Comparison of ENCODE assay signal across 17 mouse cellular contexts in the genomic region with DNA sequence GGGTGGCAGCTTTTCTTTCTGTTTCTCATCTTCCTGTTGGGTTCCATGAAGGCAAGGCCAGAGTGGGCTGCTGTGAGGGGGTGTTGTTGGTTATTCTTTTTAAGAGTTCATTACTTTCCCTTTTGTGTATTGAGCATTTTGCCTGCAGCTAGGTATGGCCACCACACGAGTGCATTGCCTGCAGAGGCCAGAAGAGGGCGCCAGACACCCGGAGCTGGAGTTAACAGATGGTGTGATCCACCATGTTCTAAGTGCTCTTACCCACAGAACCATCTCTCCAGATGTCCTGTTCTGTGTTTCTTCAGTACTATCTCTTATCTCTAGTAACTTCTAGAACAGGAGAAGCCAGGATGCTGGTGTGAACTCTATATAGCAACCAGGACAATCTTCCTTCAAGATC.
DNase-seq lines count a peak whose midpoint lies in the region; ATAC-seq and TF ChIP-seq lines count a peak whose summit lies in the region.
"Had no signal": no experiment of that assay in that cellular context is flagged by ENCODE, and none has a peak within 500 bp of the region (broad histone marks: within the 10 kb centered on the region; RNA-seq: fewer than 3 reads in every experiment).

No protein-coding gene starts in this region.

- no peak for TF ChIP-seq EP300 in heart, adult 2 months (IDR thresholded peaks at IDR 0.05; ENCODE audit: insufficient read depth, low read depth, low read length)
- no peak for TF ChIP-seq EP300 in stomach, postnatal 0 days (optimal IDR thresholded peaks at IDR 0.05)

- ATAC-seq in lung, embryonic 14.5 days (ENCODE audit: insufficient read depth) = no peak
- no peak for ATAC-seq in stomach, postnatal 0 days (ENCODE audit: low FRiP score, low TSS enrichment)
- no peak for ATAC-seq in megakaryocyte, adult 5-6 weeks (ENCODE audit: poor library complexity, severe bottlenecking)
- ATAC-seq: forebrain, embryonic 14.5 days had no signal

- no peaks in the 10 kb centered on the region for H3K4me1 ChIP-seq in heart, adult 2 months (ENCODE audit: control insufficient read depth, insufficient read depth, low read length)
- H3K4me1 ChIP-seq in lung, embryonic 14.5 days (ENCODE audit: insufficient read depth) = no peaks in the 10 kb centered on the region
- H3K4me1 ChIP-seq in lung, adult 2 months (ENCODE audit: control insufficient read depth, insufficient read depth, low read length) = no peaks in the 10 kb centered on the region
- H3K4me1 ChIP-seq in ES-E14 (ENCODE audit: control insufficient read depth in 2 of 2, insufficient read depth in 2 of 2, low read length in 2 of 2, poor library complexity in 1 of 2) = no peaks in the 10 kb centered on the region
- H3K4me1 ChIP-seq in stomach, postnatal 0 days (replicated peaks; ENCODE audit: control insufficient read depth, insufficient read depth) = no peaks in the 10 kb centered on the region
- H3K4me1 ChIP-seq: limb, embryonic 13.5 days; midbrain, embryonic 12.5 days; stomach, embryonic 15.5 days had no signal

- TF ChIP-seq CTCF in heart, adult 2 months (IDR thresholded peaks at IDR 0.05) = peak; percentile 49
- TF ChIP-seq CTCF in lung, embryonic 14.5 days (IDR thresholded peaks at IDR 0.05; ENCODE audit: low read depth) = peak; percentile 41; the same call in 1 of the 2 replicates
- TF ChIP-seq CTCF in lung, adult 2 months (IDR thresholded peaks at IDR 0.05; ENCODE audit: insufficient read depth, low read length) = no peak
- TF ChIP-seq CTCF in stomach, postnatal 0 days (IDR thresholded peaks at IDR 0.05; ENCODE audit: low read depth) = peak; percentile 40

- H3K4me3 ChIP-seq in heart, adult 2 months = no peak overlapping the region
- H3K4me3 ChIP-seq in lung, embryonic 14.5 days (ENCODE audit: low read depth, low read length) = no peak overlapping the region
- H3K4me3 ChIP-seq in lung, adult 2 months (replicated peaks; ENCODE audit: extremely low read depth, low read depth, low read length) = no peak overlapping the region
- no peak overlapping the region for H3K4me3 ChIP-seq in ES-E14 (ENCODE audit: insufficient read depth in 1 of 2, low read depth in 1 of 2, low read length in 2 of 2, poor library complexity in 1 of 2, severe bottlenecking in 1 of 2)
- no peak overlapping the region for H3K4me3 ChIP-seq in stomach, postnatal 0 days (ENCODE audit: low read depth, low read length)
- H3K4me3 ChIP-seq: limb, embryonic 13.5 days; midbrain, embryonic 12.5 days; stomach, embryonic 15.5 days had no signal

- no peaks in the 10 kb centered on the region for H3K27me3 ChIP-seq in heart, adult 2 months (ENCODE audit: control insufficient read depth, insufficient read depth, low read length)
- no peaks in the 10 kb centered on the region for H3K27me3 ChIP-seq in lung, embryonic 14.5 days (ENCODE audit: insufficient read depth, low read length)
- H3K27me3 ChIP-seq in stomach, postnatal 0 days (ENCODE audit: control insufficient read depth, insufficient read depth, low read length) = no peaks in the 10 kb centered on the region
- H3K27me3 ChIP-seq: limb, embryonic 13.5 days; midbrain, embryonic 12.5 days; stomach, embryonic 15.5 days had no signal

- no peak overlapping the region for H3K4me2 ChIP-seq in lung, embryonic 14.5 days
- no peak overlapping the region for H3K4me2 ChIP-seq in stomach, postnatal 0 days (replicated peaks; ENCODE audit: low read depth)
- H3K4me2 ChIP-seq: limb, embryonic 13.5 days; midbrain, embryonic 12.5 days; stomach, embryonic 15.5 days had no signal

- TF ChIP-seq POLR2A in heart, adult 2 months (IDR thresholded peaks at IDR 0.05; ENCODE audit: insufficient read depth, low read depth, low read length) = no peak
- TF ChIP-seq POLR2A in lung, adult 2 months (IDR thresholded peaks at IDR 0.05; ENCODE audit: borderline replicate concordance, extremely low read depth, low read depth, low read length) = no peak

- WGBS in heart, adult 2 months = 76% methylated on average over 3 of the region's 3 CpGs
- WGBS in lung, embryonic 14.5 days = 78% methylated on average over 3 of the region's 3 CpGs
- 75% methylated on average over 3 of the region's 3 CpGs for WGBS in lung, adult 2 months
- WGBS in stomach, postnatal 0 days = 73% methylated on average over 3 of the region's 3 CpGs

- in situ Hi-C loops in ES-E14 (cut with MboI; ENCODE audit: low sequenced_read_pairs in 2 of 2, unreplicated experiment in 2 of 2) = no loop called here

- no peak overlapping the region for H3K9ac ChIP-seq in heart, adult 2 months (ENCODE audit: low read depth, low read length)
- no peak overlapping the region for H3K9ac ChIP-seq in lung, embryonic 14.5 days
- no peak overlapping the region for H3K9ac ChIP-seq in ES-E14 (ENCODE audit: insufficient read depth, low read depth, low read length, poor library complexity, severe bottlenecking)
- H3K9ac ChIP-seq in stomach, postnatal 0 days (ENCODE audit: low read length) = no peak overlapping the region
- H3K9ac ChIP-seq: limb, embryonic 13.5 days; midbrain, embryonic 12.5 days; stomach, embryonic 15.5 days had no signal

- H3K27ac ChIP-seq in heart, adult 2 months = no peak overlapping the region
- H3K27ac ChIP-seq in lung, embryonic 14.5 days (ENCODE audit: low read depth) = no peak overlapping the region
- no peak overlapping the region for H3K27ac ChIP-seq in ES-E14 (ENCODE audit: insufficient read depth, low read depth, low read length, poor library complexity, severe bottlenecking)
- H3K27ac ChIP-seq in stomach, postnatal 0 days (replicated peaks) = no peak overlapping the region
- H3K27ac ChIP-seq: limb, embryonic 13.5 days; midbrain, embryonic 12.5 days; stomach, embryonic 15.5 days had no signal

- DNase-seq in heart, adult 2 months = no peak
- no peak for DNase-seq in heart, postnatal 25 days (ENCODE audit: low spot score)
- DNase-seq in lung, embryonic 14.5 days = no peak
- DNase-seq in lung, adult 2 months = no peak
- DNase-seq in ES-E14 (ENCODE audit: low read depth, low spot score) = peak; percentile 28
- DNase-seq in stomach, postnatal 0 days (ENCODE audit: low spot score) = no peak
- no peak for DNase-seq in kidney, adult 9 months
- DNase-seq: adrenal gland, postnatal 10 days; heart, postnatal 36 days; kidney, postnatal 10 days; lung, postnatal 14 days; right cerebral cortex, postnatal 4 days had no signal

- H3K79me2 ChIP-seq in heart, adult 2 months (replicated peaks; ENCODE audit: control insufficient read depth, insufficient read depth, low read length) = no peaks in the 10 kb centered on the region

- H3K36me3 ChIP-seq in heart, adult 2 months (ENCODE audit: control insufficient read depth, insufficient read depth, low read length) = no peaks in the 10 kb centered on the region
- no peaks in the 10 kb centered on the region for H3K36me3 ChIP-seq in lung, embryonic 14.5 days (ENCODE audit: insufficient read depth)
- H3K36me3 ChIP-seq in ES-E14 (ENCODE audit: control insufficient read depth, insufficient read depth, low read length, poor library complexity, severe bottlenecking) = no peaks in the 10 kb centered on the region
- H3K36me3 ChIP-seq in stomach, postnatal 0 days (ENCODE audit: control insufficient read depth, insufficient read depth, low read length) = no peaks in the 10 kb centered on the region
- H3K36me3 ChIP-seq: limb, embryonic 13.5 days; midbrain, embryonic 12.5 days; stomach, embryonic 15.5 days had no signal

- intact Hi-C loops in heart, adult 2 months (cut with DNase I) = no loop called here
- intact Hi-C loops in heart, postnatal 25 days (cut with DNase I) = no loop called here

- H3K9me3 ChIP-seq in lung, embryonic 14.5 days (ENCODE audit: low read depth, low read length) = no peaks in the 10 kb centered on the region
- no peaks in the 10 kb centered on the region for H3K9me3 ChIP-seq in ES-E14 (ENCODE audit: control insufficient read depth, insufficient read depth, low read depth, low read length)
- no peaks in the 10 kb centered on the region for H3K9me3 ChIP-seq in stomach, postnatal 0 days (ENCODE audit: control insufficient read depth, low read length)
- H3K9me3 ChIP-seq: limb, embryonic 13.5 days; midbrain, embryonic 12.5 days; stomach, embryonic 15.5 days had no signal

TF ChIP-seq in ES-E14, 5 proteins besides CTCF, POLR2A, EP300 and RAD21:
- TF ChIP-seq MAFK (IDR thresholded peaks at IDR 0.05; ENCODE audit: insufficient read depth, low read depth, low read length) (no peak), CHD2 (IDR thresholded peaks at IDR 0.05; ENCODE audit: low read depth, low read length) (no peak), ZC3H11A (IDR thresholded peaks at IDR 0.05; ENCODE audit: borderline replicate concordance, low read depth, low read length) (no peak), HCFC1 (IDR thresholded peaks at IDR 0.05; ENCODE audit: borderline replicate concordance, insufficient read depth, low read length) (no peak), ZNF384 (IDR thresholded peaks at IDR 0.05; ENCODE audit: low read depth, low read length) (no peak)
